Comparison of ENCODE assay signal across 8 mouse cellular contexts in genomic region chr10:80570419-80570818, GRCm38 (mm10). TPM values are rescaled to one million over a fixed set of nuclear protein-coding genes. Genes with fewer than 3 reads are reported as not detected.
DNase-seq lines count a peak whose midpoint lies in the region; ATAC-seq and TF ChIP-seq lines count a peak whose summit lies in the region.

No protein-coding gene starts in this region.

- H3K27ac ChIP-seq in gastrocnemius, adult 2 months: peak overlapping the region; percentile 1
- peak overlapping the region; percentile 24; the same call in 1 of the 2 replicates for H3K27ac ChIP-seq in spleen, adult 2 months (ENCODE audit: insufficient read depth, low read length)
- no peak overlapping the region for H3K27ac ChIP-seq in limb, embryonic 14.5 days (replicated peaks; ENCODE audit: low read depth, low read length)
- H3K27ac ChIP-seq in stomach, embryonic 15.5 days: peak overlapping the region; percentile 2; the same call in 1 of the 2 replicates

- H3K4me1 ChIP-seq in spleen, adult 2 months (ENCODE audit: control insufficient read depth, insufficient read depth, insufficient read length): peaks cover 30% of the 10 kb centered on the region
- peaks cover 37% of the 10 kb centered on the region for H3K4me1 ChIP-seq in limb, embryonic 14.5 days (ENCODE audit: control insufficient read depth, insufficient read depth, low read length)
- peaks cover 57% of the 10 kb centered on the region for H3K4me1 ChIP-seq in stomach, embryonic 15.5 days

- H3K36me3 ChIP-seq in spleen, adult 2 months (ENCODE audit: control insufficient read depth, insufficient read depth, low read length): peaks cover 8% of the 10 kb centered on the region
- H3K36me3 ChIP-seq in limb, embryonic 14.5 days (ENCODE audit: control insufficient read depth, insufficient read depth, low read length): peaks cover 19% of the 10 kb centered on the region
- peaks cover 15% of the 10 kb centered on the region for H3K36me3 ChIP-seq in stomach, embryonic 15.5 days

- H3K9me3 ChIP-seq in limb, embryonic 14.5 days (ENCODE audit: control insufficient read depth, low read length): no peaks in the 10 kb centered on the region
- no peaks in the 10 kb centered on the region for H3K9me3 ChIP-seq in stomach, embryonic 15.5 days

- intact Hi-C loops in gastrocnemius, adult 2 months (cut with DNase I): no loop called here
- intact Hi-C loops in gastrocnemius, postnatal 14 days (cut with DNase I; ENCODE audit: low total_unique reads): no loop called here

- 69% methylated on average over 10 of the region's 10 CpGs for WGBS in spleen, adult 2 months
- WGBS in limb, embryonic 14.5 days: 90% methylated on average over 10 of the region's 10 CpGs
- 79% methylated on average over 10 of the region's 10 CpGs for WGBS in stomach, embryonic 15.5 days

- no peak for TF ChIP-seq POLR2A in spleen, adult 2 months (IDR thresholded peaks at IDR 0.05; ENCODE audit: low read depth, low read length)
- no peak for TF ChIP-seq POLR2A in limb, embryonic 14.5 days (IDR thresholded peaks at IDR 0.05; ENCODE audit: borderline replicate concordance, extremely low read depth, insufficient read depth, insufficient read length)

- no peak for ATAC-seq in limb, embryonic 14.5 days (ENCODE audit: low FRiP score, low read depth)
- ATAC-seq in stomach, embryonic 15.5 days (ENCODE audit: insufficient read depth, low FRiP score, low read depth): no peak

- DNase-seq in gastrocnemius, adult 2 months: no peak
- DNase-seq in gastrocnemius, postnatal 14 days: no peak
- no peak for DNase-seq in spleen, adult 2 months (ENCODE audit: low read depth in 1 of 2, low spot score in 2 of 2)
- DNase-seq in spleen, postnatal 14 days (ENCODE audit: low spot score in 2 of 2): no peak
- no peak for DNase-seq in limb, embryonic 14.5 days (ENCODE audit: low spot score)
- DNase-seq in right cerebral cortex, postnatal 10 days (ENCODE audit: low spot score in 2 of 2): no peak
- DNase-seq in frontal cortex, adult 2 months (ENCODE audit: extremely low spot score in 1 of 2, low spot score in 1 of 2): no peak

- no peak for TF ChIP-seq CTCF in gastrocnemius, adult 2 months (IDR thresholded peaks at IDR 0.05)
- TF ChIP-seq CTCF in spleen, adult 2 months (IDR thresholded peaks at IDR 0.05; ENCODE audit: extremely low read depth, insufficient read depth, insufficient read length, insufficient replicate concordance): no peak

- H3K4me2 ChIP-seq in limb, embryonic 14.5 days (replicated peaks; ENCODE audit: low read depth, low read length, severe bottlenecking): 0 out of 2 replicates have a peak overlapping the region, but pooled peaks have one; percentile 41
- H3K4me2 ChIP-seq in stomach, embryonic 15.5 days: peak overlapping the region; percentile 49

- H3K27me3 ChIP-seq in spleen, adult 2 months (ENCODE audit: control insufficient read depth, insufficient read depth, low read length): no peaks in the 10 kb centered on the region
- no peaks in the 10 kb centered on the region for H3K27me3 ChIP-seq in limb, embryonic 14.5 days (ENCODE audit: control insufficient read depth, insufficient read depth, low read length)
- no peaks in the 10 kb centered on the region for H3K27me3 ChIP-seq in stomach, embryonic 15.5 days (replicated peaks)

- H3K9ac ChIP-seq in limb, embryonic 14.5 days (ENCODE audit: low read depth, low read length, severe bottlenecking): peak overlapping the region; percentile 45; the same call in 1 of the 2 replicates
- no peak overlapping the region for H3K9ac ChIP-seq in stomach, embryonic 15.5 days

- H3K4me3 ChIP-seq in gastrocnemius, adult 2 months: peak overlapping the region; percentile 66; the same call in 1 of the 2 replicates
- H3K4me3 ChIP-seq in spleen, adult 2 months (ENCODE audit: extremely low read depth, insufficient read depth, insufficient read length): no peak overlapping the region
- no peak overlapping the region for H3K4me3 ChIP-seq in limb, embryonic 14.5 days (replicated peaks; ENCODE audit: low read length)
- H3K4me3 ChIP-seq in stomach, embryonic 15.5 days (replicated peaks): peak overlapping the region; percentile 16; the same call in 1 of the 2 replicates

RNA-seq across cellular contexts. Expression of gene Klf16, which starts 6.7 kb away (rescaled TPM):
- total RNA-seq in gastrocnemius, adult 2 months (2021): 1 to 10 TPM in 1 of 2 experiments, under 1 TPM in 1; 0.92 to 1.9 TPM
- total RNA-seq in gastrocnemius, postnatal 14 days (2021): 1 to 10 TPM; 2.1 to 2.7 TPM
- 27.9 and 41.8 TPM in 2 replicates for polyA plus RNA-seq in spleen, adult 2 months (2012; rRNA removed)
- 18.9 and 26.9 TPM in 2 replicates for polyA plus RNA-seq in limb, embryonic 14.5 days (2012; rRNA removed)
- 11.0 and 11.5 TPM in 2 replicates for polyA plus RNA-seq in limb, embryonic 14.5 days (2014; fragmentation: Nextera tagmentation; extraction: Ambion mirVana)
- 9.3 and 10.3 TPM in 2 replicates for polyA plus RNA-seq in stomach, embryonic 15.5 days (2015; fragmentation: Nextera tagmentation; extraction: Ambion mirVana)
- polyA plus RNA-seq in frontal cortex, adult 2 months (2012; rRNA removed): 37.9 and 41.5 TPM in 2 replicates

RNA-seq across cellular contexts. Expression of gene Rexo1, which starts 9.1 kb away (rescaled TPM):
- 10 to 100 TPM in 1 of 2 experiments, 1 to 10 TPM in 1; 9.8 to 10.4 TPM for total RNA-seq in gastrocnemius, adult 2 months (2021)
- total RNA-seq in gastrocnemius, postnatal 14 days (2021): 10 to 100 TPM in 1 of 2 experiments, 1 to 10 TPM in 1; 9.8 to 11.1 TPM
- polyA plus RNA-seq in spleen, adult 2 months (2012; rRNA removed): 78.0 and 95.1 TPM in 2 replicates
- 56.4 and 79.5 TPM in 2 replicates for polyA plus RNA-seq in limb, embryonic 14.5 days (2012; rRNA removed)
- polyA plus RNA-seq in limb, embryonic 14.5 days (2014; fragmentation: Nextera tagmentation; extraction: Ambion mirVana): 27.9 and 32.4 TPM in 2 replicates
- 23.2 and 23.3 TPM in 2 replicates for polyA plus RNA-seq in stomach, embryonic 15.5 days (2015; fragmentation: Nextera tagmentation; extraction: Ambion mirVana)
- 45.5 and 49.0 TPM in 2 replicates for polyA plus RNA-seq in frontal cortex, adult 2 months (2012; rRNA removed)

RNA-seq across cellular contexts. Expression of gene Abhd17a, which starts 19.7 kb away (rescaled TPM):
- total RNA-seq in gastrocnemius, adult 2 months (2021): 10 to 100 TPM; 60.6 to 61.7 TPM
- total RNA-seq in gastrocnemius, postnatal 14 days (2021): 10 to 100 TPM; 55.8 to 57.1 TPM
- polyA plus RNA-seq in spleen, adult 2 months (2012; rRNA removed): 220 and 302 TPM in 2 replicates
- 116 and 173 TPM in 2 replicates for polyA plus RNA-seq in limb, embryonic 14.5 days (2012; rRNA removed)
- 129 and 132 TPM in 2 replicates for polyA plus RNA-seq in limb, embryonic 14.5 days (2014; fragmentation: Nextera tagmentation; extraction: Ambion mirVana)
- 102 and 103 TPM in 2 replicates for polyA plus RNA-seq in stomach, embryonic 15.5 days (2015; fragmentation: Nextera tagmentation; extraction: Ambion mirVana)
- polyA plus RNA-seq in frontal cortex, adult 2 months (2012; rRNA removed): 253 and 271 TPM in 2 replicates

RNA-seq across cellular contexts. Expression of gene Atp8b3, which starts 31.5 kb away (rescaled TPM):
- not detected for total RNA-seq in gastrocnemius, adult 2 months (2021)
- total RNA-seq in gastrocnemius, postnatal 14 days (2021): not detected
- 0.01 and 0.04 TPM in 2 replicates for polyA plus RNA-seq in spleen, adult 2 months (2012; rRNA removed)
- 0.30 and 0.70 TPM in 2 replicates for polyA plus RNA-seq in limb, embryonic 14.5 days (2012; rRNA removed)
- polyA plus RNA-seq in limb, embryonic 14.5 days (2014; fragmentation: Nextera tagmentation; extraction: Ambion mirVana): 0.14 and 0.22 TPM in 2 replicates
- polyA plus RNA-seq in stomach, embryonic 15.5 days (2015; fragmentation: Nextera tagmentation; extraction: Ambion mirVana): 0.19 and 0.32 TPM in 2 replicates
- 0.22 and 0.25 TPM in 2 replicates for polyA plus RNA-seq in frontal cortex, adult 2 months (2012; rRNA removed)

RNA-seq across cellular contexts. Expression of gene Scamp4, which starts 32.3 kb away (rescaled TPM):
- total RNA-seq in gastrocnemius, adult 2 months (2021): 10 to 100 TPM; 17.0 to 17.5 TPM
- 10 to 100 TPM; 18.3 to 22.0 TPM for total RNA-seq in gastrocnemius, postnatal 14 days (2021)
- polyA plus RNA-seq in spleen, adult 2 months (2012; rRNA removed): 94.8 and 110 TPM in 2 replicates
- polyA plus RNA-seq in limb, embryonic 14.5 days (2012; rRNA removed): 83.1 and 107 TPM in 2 replicates
- polyA plus RNA-seq in limb, embryonic 14.5 days (2014; fragmentation: Nextera tagmentation; extraction: Ambion mirVana): 91.4 and 104 TPM in 2 replicates
- polyA plus RNA-seq in stomach, embryonic 15.5 days (2015; fragmentation: Nextera tagmentation; extraction: Ambion mirVana): 86.1 and 93.0 TPM in 2 replicates
- polyA plus RNA-seq in frontal cortex, adult 2 months (2012; rRNA removed): 61.0 and 66.1 TPM in 2 replicates

Comparison
In these comparisons a context has a peak if more than half of its experiments do, and no peak if none do; other contexts are left out.
1. H3K4me3 ChIP-seq: peak in gastrocnemius, adult 2 months (single experiment) and stomach, embryonic 15.5 days (single experiment); none in spleen, adult 2 months (single experiment) and limb, embryonic 14.5 days (single experiment).